Mouse (Mus musculus) thymus, postnatal 0 days (tissue): ENCODE data around the gene Ulbp1. TPM values are rescaled to one million over a fixed set of nuclear protein-coding genes. Genes with fewer than 3 reads are reported as not detected.
"Not testable (repeated sequence)": the region's sequence is repeated elsewhere in the genome, so short reads cannot be mapped to it uniquely, and the experiment has no call there.

ENCODE experiments used
- DNase-seq: peaks from one replicate; pipeline ENCODE4 v3.0.0-alpha.2; 2015; ENCODE audit warnings: low spot score
- polyA plus RNA-seq: library from polyadenylated mRNA; unstranded; fragments of >200 nt; fragmentation: Nextera tagmentation; extraction: Ambion mirVana; gene quantifications from 2 replicates; pipeline ENCODE4 v1.2.1, GENCODE M21; 2015

The Ulbp1 gene
- polyA plus RNA-seq: 6.7 TPM in 2 replicates

DNA sequence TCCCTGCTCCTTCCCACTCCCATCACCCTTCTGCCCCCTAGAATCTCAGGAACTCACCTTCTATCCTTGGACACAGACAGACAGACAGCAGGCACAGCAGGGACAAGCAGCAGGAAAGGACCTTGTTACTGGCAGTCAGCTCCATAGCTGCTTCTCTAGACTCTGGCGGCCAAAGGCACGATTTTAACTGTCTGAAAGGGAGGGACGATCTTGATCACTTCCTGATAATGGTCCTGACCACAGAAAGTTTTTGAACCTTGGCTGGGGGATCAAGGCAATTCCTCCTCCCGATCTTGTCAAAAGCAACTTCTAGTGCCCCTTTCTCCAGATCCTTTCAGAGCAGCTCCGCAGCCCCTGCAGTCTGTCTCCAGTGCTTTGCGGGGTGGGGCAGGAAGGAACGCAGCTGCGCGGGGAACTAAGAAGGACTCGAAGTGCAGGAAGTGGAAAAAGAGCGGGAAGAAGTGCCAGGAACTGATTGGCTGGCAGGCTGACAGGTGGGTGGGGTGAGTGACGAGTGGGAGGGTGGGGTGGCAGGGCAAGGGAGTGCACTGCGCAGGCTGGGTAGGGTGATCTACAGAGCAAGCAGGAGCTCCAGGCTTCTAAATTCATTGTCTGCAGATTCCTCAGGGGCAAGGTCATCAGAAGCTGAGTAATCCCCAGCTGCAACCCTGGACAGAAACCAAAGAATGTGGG, at the start of gene Ulbp1:
Gene Ulbp1 (minus strand): TSS at position 442 of the 693 bp plus-strand sequence.
- peak; percentile 78 for DNase-seq

DNA sequence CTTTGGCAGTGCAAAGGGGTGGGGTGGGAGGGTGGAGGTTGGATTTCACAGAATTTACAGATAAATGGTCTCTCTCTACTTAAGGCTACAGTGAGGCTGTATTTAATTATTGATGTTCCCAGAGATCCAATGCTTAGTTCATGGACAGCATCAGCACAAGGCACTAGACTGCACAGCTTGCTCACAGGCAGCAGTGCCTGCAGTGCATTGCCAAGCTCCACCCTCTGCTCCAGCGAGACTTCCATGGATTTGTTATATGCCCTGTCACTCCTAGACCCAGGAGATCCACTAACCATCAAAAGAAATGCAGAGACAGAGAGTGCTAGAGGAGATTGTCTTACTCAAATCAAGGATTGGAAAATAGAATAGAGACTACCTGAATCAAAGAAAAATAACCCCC, 24.7 kb upstream of the Ulbp1 start:
- DNase-seq: not testable (repeated sequence)

GRCm38 (mm10) chr10:7492384-7492783, 18.9 kb upstream of the Ulbp1 start:
- not testable (repeated sequence) for DNase-seq

DNA sequence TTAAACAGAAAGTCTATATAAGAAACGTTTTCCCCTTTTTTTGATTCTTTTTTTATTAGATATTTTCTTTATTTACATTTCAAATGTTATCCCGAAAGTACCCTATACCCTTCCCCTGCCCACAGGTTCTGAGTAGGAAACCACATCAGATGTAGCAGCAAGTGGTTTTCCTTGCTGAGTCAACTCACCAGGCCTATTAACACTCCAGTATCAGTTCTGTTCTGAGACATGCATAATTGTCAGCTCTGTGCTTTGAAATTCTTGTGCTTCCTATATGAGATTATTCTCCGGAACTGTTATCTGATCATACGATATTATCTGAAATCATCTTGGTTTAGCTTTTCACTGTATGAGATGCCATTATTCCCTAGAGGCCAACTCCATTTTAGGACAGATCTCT, 10.2 kb upstream of the Ulbp1 start:
- no peak for DNase-seq

DNA sequence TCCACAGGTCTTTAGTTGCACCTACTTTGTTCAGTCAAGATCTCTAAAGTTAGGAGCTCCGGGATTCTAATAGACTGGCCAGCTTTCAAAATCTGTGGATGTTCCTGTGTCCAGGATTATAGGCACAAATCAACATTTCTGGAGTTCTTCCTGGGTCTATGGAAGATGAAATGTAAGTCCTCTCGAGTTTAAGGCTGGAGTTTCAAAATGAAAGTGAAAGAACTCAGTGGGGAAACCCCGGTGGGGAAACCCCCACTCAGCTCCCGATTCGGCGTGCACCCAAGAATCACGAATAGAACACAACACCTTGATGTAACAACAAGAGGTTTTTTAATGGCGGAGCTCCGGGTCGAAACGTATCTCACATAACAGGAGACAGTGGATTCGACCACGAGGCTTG, 787 bp upstream of the Ulbp1 start:
- not testable (repeated sequence) for DNase-seq

DNA sequence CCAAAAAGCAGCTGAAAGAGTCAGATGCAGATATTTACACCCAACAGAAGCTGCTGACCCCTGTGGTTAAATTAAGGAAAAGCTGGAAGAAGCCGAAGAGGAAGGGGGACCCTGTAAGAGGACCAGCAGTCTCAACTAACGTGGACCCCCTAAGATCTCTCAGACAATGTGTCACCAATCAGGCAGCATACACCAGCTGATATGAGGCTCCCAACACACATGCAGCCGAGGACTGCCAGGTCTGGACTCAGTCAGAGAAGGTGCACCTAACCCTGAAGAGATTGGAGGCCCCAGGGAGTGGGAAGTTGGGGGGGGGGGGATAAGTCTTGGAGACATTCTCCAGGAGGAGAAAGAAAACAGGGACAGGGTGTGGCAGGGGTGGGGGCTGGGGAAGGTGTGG, 1.8 kb downstream of the Ulbp1 start:
- no peak for DNase-seq

- DNase-seq: no peak
Measured at GRCm38 (mm10) chr10:7470457-7470856, 3.0 kb downstream of the Ulbp1 start.

DNA sequence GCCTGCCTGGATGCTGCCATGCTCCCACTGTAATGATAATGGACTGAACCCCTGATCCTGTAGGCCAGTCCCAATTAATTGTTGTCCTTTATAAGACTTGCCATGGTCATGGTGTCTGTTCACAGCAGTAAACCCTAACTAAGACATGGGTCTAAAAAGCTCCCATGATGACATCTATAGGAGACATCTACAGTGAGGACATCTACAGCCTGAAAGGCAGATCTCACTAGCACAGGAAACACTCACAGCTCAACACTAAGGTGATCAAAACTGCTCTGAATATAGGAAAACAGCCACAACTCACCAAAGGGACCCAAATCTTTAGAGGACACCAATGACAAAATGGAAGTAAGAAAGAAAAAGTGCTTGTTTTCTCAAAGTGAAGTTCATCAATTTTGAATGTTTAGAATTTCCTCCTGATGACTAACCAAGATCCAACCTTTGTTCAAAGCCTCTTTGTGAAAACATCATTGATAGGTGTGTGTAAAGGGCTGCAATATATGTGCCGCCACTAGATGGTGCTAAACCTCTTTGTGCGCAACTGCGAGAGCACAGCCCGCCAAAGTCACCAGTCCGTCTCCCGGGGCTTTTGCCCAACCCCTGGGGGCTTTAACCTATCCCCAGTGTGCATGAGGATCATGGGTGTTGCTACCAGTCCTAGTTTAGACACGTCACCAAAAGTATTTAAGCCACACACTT, 3.6 kb downstream of the Ulbp1 start:
- DNase-seq: peak; percentile 48

- no peak for DNase-seq
Measured at GRCm38 (mm10) chr10:7462006-7462405, 11.4 kb downstream of the Ulbp1 start.

GRCm38 (mm10) chr10:7438928-7439327, 34.5 kb downstream of the Ulbp1 start:
- DNase-seq: no peak

DNA sequence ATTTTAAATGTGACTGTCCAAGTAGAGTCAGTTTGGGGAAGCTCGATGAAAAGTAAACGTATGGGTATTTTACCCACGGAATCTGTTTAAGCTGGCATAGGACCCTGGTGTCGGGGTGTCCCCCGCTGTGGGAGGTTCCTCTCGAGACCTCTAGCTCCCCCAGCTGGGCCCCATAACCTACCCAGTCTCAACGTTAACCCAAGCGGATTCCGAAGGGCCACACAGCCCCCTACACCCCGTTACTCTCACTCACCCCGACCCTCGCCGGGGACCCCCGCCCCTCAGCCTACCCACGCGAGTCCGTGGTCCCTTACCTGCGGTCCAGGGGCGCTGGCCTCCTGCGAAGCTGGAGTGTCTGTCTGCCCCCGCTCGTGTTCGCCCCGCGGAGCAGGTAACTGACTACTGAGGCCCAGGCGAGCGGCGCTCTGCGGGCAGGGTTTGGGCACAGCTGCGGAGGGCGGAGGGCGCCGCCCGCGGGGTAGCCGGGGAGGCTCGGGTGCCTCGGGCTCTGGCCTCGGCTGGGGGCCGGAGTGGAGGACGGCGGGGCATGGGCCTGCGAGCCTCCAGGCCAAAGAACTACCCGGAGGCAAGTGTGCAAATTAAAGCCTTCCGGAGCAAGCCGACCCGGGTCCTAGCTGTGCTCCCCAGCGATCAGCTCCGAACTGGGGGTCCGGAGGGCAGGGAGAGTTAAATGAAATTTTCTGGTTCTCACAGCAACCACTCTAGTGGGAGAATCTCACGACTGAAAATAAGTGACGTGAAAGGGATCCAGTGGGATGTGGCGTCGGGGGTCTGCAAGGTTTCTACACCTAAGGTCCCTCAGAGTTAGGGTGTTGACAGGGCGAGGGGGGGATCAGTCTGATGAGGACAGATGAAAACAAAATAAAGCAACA, 80.0 kb downstream of the Ulbp1 start:
- DNase-seq: no peak

DNA sequence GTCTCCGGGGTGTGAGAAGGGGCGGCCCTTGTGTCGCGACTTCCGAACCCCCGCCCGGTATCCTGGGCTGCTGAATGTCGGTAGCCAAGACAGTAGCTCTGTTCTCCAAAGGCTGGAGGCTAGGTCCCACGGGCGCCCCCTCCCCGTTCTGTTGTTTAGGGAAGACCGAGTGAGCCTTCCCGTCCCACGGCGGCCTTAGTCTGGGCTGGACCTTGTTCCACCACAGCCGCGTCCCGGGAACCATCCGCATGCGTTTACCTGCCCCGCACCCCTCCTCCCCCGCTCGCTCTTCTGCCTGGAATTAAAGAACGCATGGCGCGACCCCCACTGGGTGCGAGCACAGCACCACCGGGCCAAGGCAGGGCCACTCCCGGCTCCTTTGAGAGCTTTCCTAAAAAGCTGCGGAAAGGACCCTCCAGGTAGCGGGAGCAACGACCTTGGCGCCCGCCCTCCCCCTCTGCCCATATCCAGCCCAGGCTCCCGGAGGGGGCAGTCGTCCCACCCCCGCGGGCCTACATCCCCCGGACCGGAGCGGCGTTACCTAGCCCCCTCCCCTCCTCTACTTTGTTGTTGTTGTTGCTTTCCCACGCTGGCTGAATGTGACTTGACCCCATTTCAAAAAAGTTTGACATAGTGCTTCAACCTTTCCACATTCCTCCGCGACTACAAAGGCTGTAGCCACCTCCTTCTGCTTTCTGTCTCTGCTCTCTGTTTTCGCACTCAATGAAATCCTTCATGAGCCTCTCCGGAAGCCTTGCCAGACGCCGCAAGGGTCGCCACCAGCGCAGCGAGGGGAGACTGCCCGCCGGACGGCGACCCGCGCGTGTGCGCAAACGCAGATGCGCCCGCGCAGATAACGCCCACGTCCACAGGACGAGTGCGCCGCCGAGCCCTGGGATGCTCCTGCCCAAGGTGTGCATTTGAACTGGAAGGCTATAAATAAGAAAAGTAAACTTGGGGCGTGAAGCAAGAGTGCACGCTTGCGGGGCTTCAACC, 81.2 kb downstream of the Ulbp1 start:
- DNase-seq: no peak

- DNase-seq: peak; percentile 17
Measured at GRCm38 (mm10) chr10:7391561-7391934, 81.9 kb downstream of the Ulbp1 start.

- peak; percentile 36 for DNase-seq
Measured at GRCm38 (mm10) chr10:7391108-7391507, 82.3 kb downstream of the Ulbp1 start.

Other genes starting within 250 kb of the Ulbp1 start
- 1.2 and 1.3 TPM in 2 replicates for gene Lrp11, start 116.2 kb upstream of the Ulbp1 start, polyA plus RNA-seq
- gene Nup43, start 193.9 kb upstream of the Ulbp1 start, polyA plus RNA-seq: 41.7 and 42.0 TPM in 2 replicates
- 132 and 140 TPM in 2 replicates for gene Pcmt1, start 207.5 kb upstream of the Ulbp1 start, polyA plus RNA-seq
- 4.2 and 5.2 TPM in 2 replicates for gene Lats1, start 207.6 kb upstream of the Ulbp1 start, polyA plus RNA-seq